ENCODE assay signal across 13 mouse cellular contexts in genomic region chr17:3481576-3482575, GRCm38 (mm10). TPM values are rescaled to one million over a fixed set of nuclear protein-coding genes. Genes with fewer than 3 reads are reported as not detected.
DNase-seq lines count a peak whose midpoint lies in the region; ATAC-seq and TF ChIP-seq lines count a peak whose summit lies in the region.
"Had no signal": no experiment of that assay in that cellular context is flagged by ENCODE, and none has a peak within 500 bp of the region (broad histone marks: within the 10 kb centered on the region; RNA-seq: fewer than 3 reads in every experiment).

No protein-coding gene starts in this region.

- peak; percentile 32 for TF ChIP-seq CTCF in kidney, adult 2 months (conservative IDR thresholded peaks at IDR 0.05; ENCODE audit: insufficient read depth, insufficient read length, low read depth, low read length)
- peak; percentile 32 for TF ChIP-seq CTCF in Patski (IDR thresholded peaks at IDR 0.05)
- TF ChIP-seq CTCF in layer of hippocampus, adult 2 months (conservative IDR thresholded peaks at IDR 0.05), result peak; percentile 62

- no peak overlapping the region for H3K4me3 ChIP-seq in kidney, adult 2 months (ENCODE audit: insufficient read depth, low read depth, low read length)
- H3K4me3 ChIP-seq in layer of hippocampus, adult 2 months, result peak overlapping the region; percentile 55
- no peak overlapping the region for H3K4me3 ChIP-seq in hindbrain, embryonic 14.5 days (replicated peaks; ENCODE audit: low read length)

- CTCF ChIA-PET in Patski (lab: Charles Lee), result interaction anchor here (1.3 to 1.4 kb wide), 2 partner anchors 21 to 27 kb away, joined by 6 read pairs; no protein-coding TSS in a partner anchor

- POLR2A ChIA-PET in Patski (lab: Charles Lee), result no interaction called here

- H3K27me3 ChIP-seq in kidney, adult 2 months (replicated peaks; ENCODE audit: control insufficient read depth, insufficient read depth, low read length), result no peaks in the 10 kb centered on the region
- no peaks in the 10 kb centered on the region for H3K27me3 ChIP-seq in Patski
- no peaks in the 10 kb centered on the region for H3K27me3 ChIP-seq in hindbrain, embryonic 14.5 days (ENCODE audit: control insufficient read depth, insufficient read depth, low read length)

- no peak for ATAC-seq in Patski
- ATAC-seq in hindbrain, embryonic 14.5 days (ENCODE audit: low FRiP score), result no peak
- ATAC-seq: CD4-positive, CD25-positive, alpha-beta regulatory T cell, adult 4 months had no signal

- no peak overlapping the region for H3K4me2 ChIP-seq in hindbrain, embryonic 14.5 days (replicated peaks)
- H3K4me2 ChIP-seq: lung, embryonic 14.5 days had no signal

- in situ Hi-C loops in Patski (cut with MboI; ENCODE audit: low pct_unique_long_range_greater_than_20kb), result no loop called here

- 68% methylated on average over 7 of the region's 7 CpGs for WGBS in kidney, adult 2 months
- 69% methylated on average over 7 of the region's 7 CpGs for WGBS in hindbrain, embryonic 14.5 days

- H3K4me1 ChIP-seq in kidney, adult 2 months (ENCODE audit: control insufficient read depth, insufficient read depth, low read length), result no peaks in the 10 kb centered on the region
- H3K4me1 ChIP-seq in hindbrain, embryonic 14.5 days (replicated peaks; ENCODE audit: control insufficient read depth, insufficient read depth, low read length), result no peaks in the 10 kb centered on the region

- peak; percentile 30 for DNase-seq in kidney, adult 2 months
- no peak for DNase-seq in kidney, adult 18-20 months
- no peak for DNase-seq in Patski (ENCODE audit: low read depth, low spot score)
- DNase-seq in cerebellum, adult 9-11 months, result peak; percentile 76
- DNase-seq in layer of hippocampus, adult 2 months (ENCODE audit: low spot score in 2 of 2), result peak in 1 of 2 experiments; percentile 54
- no peak for DNase-seq in retina, postnatal 1 day
- no peak for DNase-seq in hindbrain, embryonic 14.5 days (ENCODE audit: low spot score)
- no peak for DNase-seq in ovary, adult 18-20 months (ENCODE audit: low spot score)
- DNase-seq: lung, embryonic 14.5 days; thymus, postnatal 36 days had no signal

- H3K36me3 ChIP-seq in kidney, adult 2 months (ENCODE audit: control insufficient read depth, insufficient read depth, low read length), result no peaks in the 10 kb centered on the region
- no peaks in the 10 kb centered on the region for H3K36me3 ChIP-seq in hindbrain, embryonic 14.5 days (replicated peaks; ENCODE audit: control insufficient read depth, insufficient read depth)

- no peak overlapping the region for H3K27ac ChIP-seq in kidney, adult 2 months (ENCODE audit: insufficient read depth, low read depth, low read length)
- H3K27ac ChIP-seq in layer of hippocampus, adult 2 months, result peak overlapping the region; percentile 88
- no peak overlapping the region for H3K27ac ChIP-seq in hindbrain, embryonic 14.5 days

- H3K9ac ChIP-seq in hindbrain, embryonic 14.5 days, result no peak overlapping the region
- H3K9ac ChIP-seq: lung, embryonic 14.5 days had no signal

- H3K9me3 ChIP-seq in hindbrain, embryonic 14.5 days (ENCODE audit: control insufficient read depth, low read length), result no peaks in the 10 kb centered on the region

- TF ChIP-seq POLR2A in kidney, adult 2 months (IDR thresholded peaks at IDR 0.05; ENCODE audit: low read depth, low read length), result no peak

RNA-seq across cellular contexts. Expression of gene Cldn20, which starts 50.5 kb away (rescaled TPM):
- 0.48 TPM in 1 of 2 replicates, not detected in the other for polyA plus RNA-seq in kidney, adult 2 months (2012; rRNA removed)
- 0.58 TPM for polyA plus RNA-seq in Patski (2021)
- 1 to 10 TPM in 1 of 2 experiments, not detected in 1; 1.4 TPM for total RNA-seq in layer of hippocampus, adult 2 months (2021)
- 0.54 TPM in 1 of 2 replicates, not detected in the other for polyA plus RNA-seq in hindbrain, embryonic 14.5 days (2014; fragmentation: Nextera tagmentation; extraction: Ambion mirVana)
- total RNA-seq: layer of hippocampus, postnatal 14 days had no signal
- polyA plus RNA-seq: CD4-positive, CD25-positive, alpha-beta regulatory T cell, adult 4 months; heart, embryonic 14.5 days; lung, embryonic 14.5 days had no signal

Comparison
In these comparisons a context has a peak if more than half of its experiments do, and no peak if none do; other contexts are left out.
1. DNase-seq: peak in kidney, adult 2 months (single experiment) and cerebellum, adult 9-11 months (single experiment); none in kidney, adult 18-20 months (single experiment), Patski (single experiment), retina, postnatal 1 day (single experiment), hindbrain, embryonic 14.5 days (single experiment) and ovary, adult 18-20 months (single experiment).
2. Peak in every context shown above with its lines, with median percentiles within 50 percentile points of each other: CTCF ChIP-seq.